Mouse (Mus musculus) R1 (cell line): ENCODE data around the gene Plxna1.

Experiments used
- DNase-seq: peaks from one replicate; pipeline ENCODE4 v3.0.0-alpha.2; 2018; ENCODE audit warnings: low read depth, low spot score

The Plxna1 gene

DNA sequence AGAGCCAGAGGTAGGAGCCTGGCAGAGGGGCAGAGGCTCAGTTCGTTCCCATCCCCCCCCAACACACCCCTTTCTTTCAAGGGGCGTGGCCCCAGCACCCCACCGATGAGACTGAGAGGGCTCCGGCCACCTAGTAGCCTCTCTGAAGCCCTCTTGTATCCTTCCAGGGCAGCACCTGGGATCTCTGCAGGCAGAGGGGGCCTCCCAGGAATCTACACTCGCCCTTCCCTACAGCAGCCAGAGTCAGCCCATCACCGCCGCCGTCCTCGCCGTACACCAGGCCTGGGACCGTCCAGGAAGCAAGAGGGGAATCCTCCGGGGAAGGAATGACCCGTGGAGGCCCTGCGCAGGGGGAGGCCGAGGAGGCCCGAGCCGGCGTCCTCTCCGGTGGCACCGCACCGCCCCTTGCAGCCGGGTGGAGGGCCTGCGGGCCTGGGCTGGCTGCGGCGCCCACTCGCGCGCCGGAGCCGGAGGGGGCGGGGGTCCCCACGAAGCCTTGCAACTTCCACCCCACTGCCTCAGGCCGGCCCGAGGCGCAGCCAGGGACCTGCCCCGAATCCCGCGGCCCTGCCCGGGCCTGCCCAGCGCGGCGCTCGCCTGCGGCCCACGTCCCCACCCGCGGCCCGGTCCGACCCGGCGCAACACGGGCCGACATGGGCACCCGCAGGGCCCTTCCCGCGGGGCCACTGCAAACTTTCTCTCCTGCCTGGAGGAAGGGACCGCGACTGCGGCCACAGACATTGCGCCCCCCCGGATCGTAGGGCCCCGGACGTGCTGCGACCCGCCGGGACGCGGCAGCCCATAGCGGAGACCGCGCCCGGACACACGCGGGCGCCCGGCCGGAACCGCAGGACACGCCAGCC lies 771 bp downstream of the Plxna1 start:
- DNase-seq: peak; percentile 46

DNA sequence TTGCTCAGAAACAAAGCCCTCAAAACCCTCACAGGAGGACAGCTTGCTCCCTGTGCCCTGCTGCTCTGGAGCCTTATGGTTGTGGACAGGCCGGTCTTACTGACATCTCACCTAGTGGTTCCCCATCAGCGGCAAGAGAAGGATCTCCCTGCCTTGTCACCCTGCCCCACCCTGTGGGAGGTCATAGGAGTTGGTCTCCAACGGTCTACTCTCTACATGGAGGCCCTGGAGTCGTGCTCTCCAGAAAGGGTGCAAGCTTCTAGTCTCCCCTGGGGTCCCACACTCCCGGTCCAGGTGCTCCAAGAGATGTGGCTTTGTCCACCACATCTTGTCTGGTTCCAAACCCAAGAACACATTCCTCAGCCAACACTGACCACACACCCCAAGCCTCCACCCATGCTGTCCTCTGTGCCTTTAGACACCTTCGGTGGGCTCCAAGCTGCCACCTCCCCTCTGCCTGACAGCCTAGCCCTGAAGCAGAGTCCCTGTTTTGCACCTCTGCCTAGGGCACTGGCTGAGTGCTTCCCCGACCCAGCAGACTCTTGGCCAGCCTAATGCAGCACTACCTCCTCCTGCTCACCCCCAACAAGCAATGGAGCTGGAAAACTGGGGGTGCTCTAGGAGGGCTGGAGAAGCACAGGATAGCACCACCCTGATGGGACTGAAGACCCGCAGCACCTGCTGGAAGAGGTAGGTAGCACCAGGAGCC lies 1.6 kb downstream of the Plxna1 start:
- no peak for DNase-seq

DNA sequence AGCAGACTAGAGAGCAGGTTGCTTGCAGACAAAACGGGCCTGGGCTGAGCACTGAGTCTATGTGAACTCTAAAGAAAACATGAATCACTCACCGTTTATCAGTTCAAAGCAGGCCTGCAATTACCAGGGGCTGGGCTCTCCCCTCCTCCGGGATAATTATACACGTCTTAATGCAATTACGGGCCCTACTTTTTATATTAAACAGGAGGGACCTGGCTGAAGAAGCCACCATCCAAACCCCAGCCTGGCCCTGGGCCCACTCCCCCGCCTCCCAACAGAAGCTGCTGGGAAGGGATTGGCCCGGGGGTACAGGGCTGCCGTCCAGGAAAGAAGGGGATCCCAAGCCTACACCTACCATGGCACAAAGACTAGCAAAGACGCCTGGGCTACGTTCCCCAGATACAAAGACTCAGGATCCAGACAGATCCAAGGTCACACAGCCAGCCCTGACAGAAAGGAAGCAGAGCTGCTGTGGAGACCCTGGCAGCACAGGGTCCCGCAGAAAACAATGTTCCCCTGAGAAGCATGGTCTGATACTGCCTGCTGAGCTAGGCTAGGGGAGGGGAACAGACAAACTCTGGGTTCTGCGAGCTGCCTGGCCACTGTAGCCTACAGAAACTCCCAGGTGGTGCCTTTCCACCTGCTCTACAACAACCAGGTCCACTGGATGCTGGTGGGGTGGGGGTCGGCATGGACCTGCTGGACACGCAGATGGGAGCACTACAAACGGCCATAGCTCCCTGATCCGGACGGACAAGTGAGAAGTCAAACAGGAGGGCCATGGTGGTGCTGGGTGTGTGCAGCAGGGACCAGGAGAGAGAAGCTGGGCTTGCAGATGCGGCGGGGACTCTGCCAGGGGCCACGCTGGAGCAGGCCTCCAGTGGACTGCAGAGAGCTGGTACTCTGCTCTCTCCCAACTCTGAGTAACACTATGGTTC lies 2.4 kb downstream of the Plxna1 start:
- no peak for DNase-seq

DNA sequence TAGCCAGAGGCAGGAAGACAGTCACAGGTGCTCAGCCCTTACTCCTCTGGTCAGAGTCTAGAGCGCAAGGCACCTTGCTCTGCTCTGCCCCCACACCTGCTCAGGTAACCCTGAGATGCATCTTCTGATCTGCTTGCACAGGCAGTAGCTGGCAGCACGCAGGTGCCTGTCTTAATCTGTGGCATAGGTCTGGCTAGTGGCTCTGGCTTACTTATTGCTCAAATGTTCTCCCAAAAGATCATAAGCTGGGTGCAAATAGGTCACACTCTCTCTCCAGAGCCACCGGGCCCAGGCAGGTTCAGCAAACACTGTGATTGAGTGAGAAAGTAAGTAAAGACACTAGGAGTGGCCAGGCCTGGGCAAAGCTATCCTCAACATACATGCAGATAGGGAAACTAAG lies 3.2 kb downstream of the Plxna1 start:
- DNase-seq: no peak

DNA sequence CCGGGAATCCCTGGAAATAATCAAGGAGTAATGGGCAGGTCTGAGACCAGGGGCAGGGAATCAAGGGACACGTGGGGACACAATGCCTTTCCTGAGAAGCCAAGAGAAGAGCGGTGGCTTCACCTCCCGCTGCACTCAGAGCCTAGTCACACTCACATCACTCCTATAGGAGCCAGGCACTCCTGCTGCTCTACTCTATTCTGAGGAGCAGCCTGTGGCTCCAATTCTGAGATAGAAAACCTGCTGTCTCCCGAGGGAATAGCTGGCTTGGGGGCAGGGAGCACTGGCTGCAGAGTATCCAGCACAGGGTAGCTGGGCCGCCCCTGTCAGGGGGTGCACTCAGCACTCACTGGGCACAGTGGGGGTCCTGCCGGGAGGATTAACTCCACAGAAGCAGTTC lies 6.8 kb downstream of the Plxna1 start:
- DNase-seq: peak; percentile 25

GRCm38 (mm10) chr6:89354726-89355125 lies 7.7 kb downstream of the Plxna1 start:
- no peak for DNase-seq

DNA sequence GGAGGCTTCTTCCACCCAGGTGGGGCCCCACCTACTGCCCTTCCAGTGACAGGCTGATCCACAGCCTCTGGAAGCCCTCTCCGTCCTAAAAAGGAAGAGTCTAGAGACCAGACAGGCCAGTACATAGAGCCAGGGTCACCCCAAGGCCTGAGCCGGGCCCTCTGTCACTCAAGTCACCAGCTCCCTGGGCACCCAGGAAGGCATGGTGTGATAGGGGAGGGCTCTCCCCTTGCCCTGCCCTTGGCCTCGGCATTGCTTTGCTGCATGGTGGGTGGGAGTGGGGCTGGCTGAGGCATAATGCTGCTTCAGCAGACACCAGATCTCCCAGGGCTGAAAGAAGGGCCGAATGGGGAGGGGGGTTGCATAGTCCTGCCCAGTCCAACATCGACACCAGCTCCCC lies 8.3 kb downstream of the Plxna1 start:
- DNase-seq: no peak

DNA sequence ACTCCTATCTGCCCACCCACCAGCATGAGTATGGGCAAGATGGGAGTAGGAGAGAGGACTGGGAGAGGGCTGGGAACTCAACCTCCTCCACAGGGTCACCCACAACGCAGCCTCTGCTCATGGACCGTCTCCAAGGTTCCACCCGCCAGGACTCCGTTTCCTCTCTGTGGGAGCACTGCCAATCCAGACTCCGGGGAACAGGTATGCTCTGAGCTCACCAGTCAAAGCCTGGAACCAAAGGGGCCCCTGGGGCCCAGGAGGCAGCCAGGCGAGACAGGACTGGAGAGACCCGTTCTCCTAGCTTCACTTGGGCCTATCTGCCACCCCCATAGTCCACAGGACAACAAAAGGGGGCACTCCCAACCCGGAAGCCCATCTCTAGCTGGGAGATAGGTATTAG lies 9.3 kb downstream of the Plxna1 start:
- no peak for DNase-seq

- peak; percentile 64 for DNase-seq
Observed at GRCm38 (mm10) chr6:89351441-89352137, 10.8 kb downstream of the Plxna1 start.

- DNase-seq: no peak
Observed at GRCm38 (mm10) chr6:89350520-89350919, 11.9 kb downstream of the Plxna1 start.

GRCm38 (mm10) chr6:89350037-89350515 lies 12.3 kb downstream of the Plxna1 start:
- DNase-seq: no peak

GRCm38 (mm10) chr6:89348363-89348762 lies 14.1 kb downstream of the Plxna1 start:
- no peak for DNase-seq

DNA sequence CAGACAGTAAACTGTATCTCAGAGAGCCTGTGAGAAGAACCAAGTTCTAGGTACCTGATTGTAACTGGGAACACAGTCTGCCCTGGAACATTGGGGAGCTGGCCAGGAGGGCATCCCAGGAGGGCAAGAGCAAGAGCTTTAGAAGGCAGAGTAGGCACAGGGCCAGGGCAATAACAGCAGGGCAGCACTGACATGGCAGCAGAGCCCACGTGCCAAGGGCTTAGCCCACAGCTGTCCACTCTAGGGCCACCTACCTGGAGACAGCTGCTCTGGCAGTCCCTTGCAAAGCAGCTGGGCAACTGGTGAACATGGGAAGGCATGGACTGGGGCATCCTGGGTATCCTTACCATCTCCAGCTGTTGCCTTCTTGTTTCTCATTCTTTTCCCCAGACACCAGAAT lies 14.6 kb downstream of the Plxna1 start:
- DNase-seq: no peak

- no peak for DNase-seq
Observed at GRCm38 (mm10) chr6:89345855-89346254, 16.6 kb downstream of the Plxna1 start.

DNA sequence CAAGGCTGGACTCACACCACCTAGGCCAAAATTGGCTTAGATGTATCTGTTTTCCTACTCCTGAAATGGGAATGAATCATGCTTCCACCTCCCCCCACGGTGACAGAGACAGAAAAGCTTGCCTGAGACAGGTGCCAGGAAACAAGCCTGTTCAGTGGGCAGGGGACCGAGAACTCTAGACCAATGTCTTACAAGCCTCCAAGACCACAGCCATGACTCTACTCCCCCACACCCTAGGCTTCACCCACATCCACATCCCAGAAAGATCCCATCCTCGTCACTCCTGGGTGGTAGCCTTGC lies 17.0 kb downstream of the Plxna1 start:
- no peak for DNase-seq

DNA sequence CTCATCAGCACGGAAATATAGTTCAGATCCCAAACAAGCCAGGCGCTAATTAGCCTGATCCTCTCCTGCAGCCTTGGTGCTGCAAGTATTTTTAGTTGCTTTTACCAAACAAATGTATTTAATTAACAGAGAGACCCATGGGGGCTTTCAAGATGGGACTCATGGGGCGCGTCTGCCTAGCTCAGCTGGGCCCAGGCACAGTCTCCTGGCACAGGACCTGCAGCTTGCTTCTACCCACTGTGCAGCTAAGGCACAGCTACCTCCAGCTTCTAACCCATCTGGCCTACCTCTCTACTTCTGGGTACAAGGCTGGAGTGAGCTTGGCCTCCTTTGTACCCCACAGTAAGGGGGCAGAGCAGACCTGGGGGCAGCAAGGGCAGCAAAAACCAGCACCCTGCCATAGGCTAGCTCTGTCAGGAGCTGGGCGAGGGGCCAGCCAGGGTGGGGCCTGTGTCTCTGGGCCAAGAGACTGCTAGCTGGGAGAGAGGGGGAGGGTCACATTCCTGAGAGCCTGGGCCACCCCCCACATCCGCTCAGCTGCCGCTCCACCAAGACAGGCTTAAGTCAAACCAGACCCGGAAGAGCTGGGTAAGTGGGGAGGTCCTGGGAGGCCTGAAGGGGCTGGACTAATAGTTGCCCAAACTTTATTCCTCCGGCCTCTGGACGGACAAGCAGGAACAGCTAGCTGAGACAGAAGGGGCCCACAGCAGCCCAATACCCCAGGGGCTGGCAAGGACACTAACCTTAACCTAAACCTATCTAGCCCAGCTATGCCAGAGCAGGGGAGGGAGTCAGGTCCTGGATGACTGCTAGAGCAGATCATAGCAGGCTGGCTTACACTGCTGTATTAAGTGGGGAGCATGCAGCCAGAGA lies 17.6 kb downstream of the Plxna1 start:
- DNase-seq: peak; percentile 95

- DNase-seq: no peak
Observed at GRCm38 (mm10) chr6:89341981-89342380, 20.4 kb downstream of the Plxna1 start.

- no peak for DNase-seq
Observed at GRCm38 (mm10) chr6:89339447-89339846, 23.0 kb downstream of the Plxna1 start.

- no peak for DNase-seq
Observed at GRCm38 (mm10) chr6:89338733-89339132, 23.7 kb downstream of the Plxna1 start.

DNA sequence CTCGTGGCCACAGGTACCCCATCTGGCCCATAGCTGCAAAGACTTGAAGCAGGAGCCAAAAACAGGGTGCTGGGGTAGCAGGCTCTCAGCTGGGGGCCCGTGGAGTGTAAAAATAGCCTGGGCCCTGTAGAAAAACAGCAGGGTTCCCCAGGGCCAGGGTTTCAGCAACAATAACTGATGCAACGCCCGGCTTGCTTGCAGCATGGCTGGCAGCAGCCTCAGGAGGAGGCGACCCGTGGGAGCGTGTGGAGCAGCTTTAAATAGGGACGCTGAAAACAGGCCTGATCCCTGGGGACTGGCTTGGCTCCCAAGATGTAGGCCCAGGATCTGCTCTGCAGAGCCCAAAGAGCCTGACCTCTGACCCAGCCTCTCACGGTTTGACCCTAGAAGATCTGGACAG lies 24.8 kb downstream of the Plxna1 start:
- no peak for DNase-seq
